Mouse (Mus musculus) urinary bladder, adult 18-20 months (tissue): ENCODE measurements around the gene Pigw.
"Not testable (repeated sequence)": the region's sequence is repeated elsewhere in the genome, so short reads cannot be mapped to it uniquely, and the experiment has no call there.

ENCODE experiments used
- DNase-seq, 2 experiments: peaks; one replicate each; pipeline ENCODE4 v3.0.0; 2022; ENCODE audit warnings: low spot score in 2 of 2, mixed read lengths in 2 of 2

Gene Pigw

DNA sequence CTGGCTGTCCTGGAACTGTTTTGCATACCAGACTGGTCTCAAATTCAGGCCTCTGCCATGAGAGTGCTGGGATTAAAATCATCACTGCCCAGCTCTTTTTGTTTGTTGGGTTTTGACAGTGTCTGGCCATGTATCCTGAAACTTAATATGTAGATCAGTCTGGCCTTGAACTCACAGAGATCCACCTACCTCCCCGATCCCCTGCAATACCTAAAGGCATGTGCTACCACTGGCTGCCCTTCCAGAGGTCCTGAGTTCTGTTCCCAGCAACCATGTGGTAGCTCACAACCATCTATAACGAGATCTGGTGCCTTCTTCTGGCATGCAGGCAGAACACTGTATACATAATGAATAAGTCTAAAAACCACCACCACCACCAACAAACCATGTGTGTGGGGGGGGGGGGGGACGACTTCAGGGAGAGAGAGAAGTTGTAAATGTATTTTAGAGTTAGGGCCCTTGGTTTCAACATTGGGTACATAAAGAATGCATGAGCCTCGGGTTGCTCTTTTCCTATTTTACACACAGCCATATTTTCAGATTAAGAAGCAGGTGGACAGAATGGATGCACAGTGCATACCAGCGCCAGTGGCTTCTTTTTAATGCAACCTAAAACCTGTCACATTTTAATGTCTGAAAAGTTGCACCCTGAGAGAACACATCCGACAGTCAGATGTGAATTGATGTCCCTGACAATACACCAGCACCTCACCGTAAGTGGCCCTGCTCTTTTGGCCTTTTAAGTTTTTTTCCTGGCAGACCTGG is 896 bp downstream of the Pigw start:
- DNase-seq: no peak

GRCm38 (mm10) chr11:84876020-84876419 is 4.1 kb downstream of the Pigw start:
- DNase-seq: not testable (repeated sequence)

GRCm38 (mm10) chr11:84873042-84873833 is 6.8 kb downstream of the Pigw start:
- no peak for DNase-seq

DNA sequence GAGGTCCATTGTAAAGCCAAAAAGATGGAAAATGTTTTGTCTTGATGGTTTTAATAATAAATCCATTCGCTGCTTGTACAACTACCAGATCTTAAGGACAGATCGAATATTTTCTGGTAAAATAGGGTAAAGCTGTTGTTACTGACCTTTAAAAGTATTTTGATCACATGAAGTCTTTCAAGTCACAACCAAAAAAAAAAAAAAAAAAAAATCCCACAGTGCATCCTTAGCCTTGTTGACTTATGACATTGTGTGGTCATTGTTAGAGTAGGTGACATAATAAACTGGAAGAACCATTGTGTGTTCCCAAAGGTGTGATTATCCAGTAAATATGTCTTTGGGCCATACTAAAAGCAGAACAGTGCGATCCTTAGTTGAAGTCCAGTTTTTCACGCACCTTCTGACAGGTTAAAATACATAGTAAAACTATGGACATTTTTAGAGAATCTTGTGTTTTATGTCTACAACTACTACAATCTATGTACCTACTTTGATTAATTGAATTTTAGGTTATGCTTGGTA is 8.5 kb downstream of the Pigw start:
- no peak for DNase-seq

DNA sequence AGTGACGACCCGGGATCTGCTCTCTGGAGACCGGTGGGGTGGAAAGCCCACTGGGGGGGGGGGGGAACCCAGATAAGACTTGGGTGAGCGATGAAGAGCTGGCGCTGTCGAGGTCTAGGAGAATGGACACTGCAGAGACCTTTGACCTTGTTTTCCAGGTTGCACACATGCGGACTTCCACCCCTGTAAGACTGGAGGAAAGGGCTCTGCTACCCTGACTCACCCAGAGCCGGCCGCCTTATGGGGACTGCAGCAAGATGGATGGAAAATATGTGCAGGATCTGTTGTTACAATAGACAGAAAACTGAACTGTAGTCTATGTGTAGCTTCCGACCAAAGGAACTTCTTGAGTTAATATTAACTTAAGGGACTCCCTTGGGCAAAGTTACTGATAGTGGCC is 9.0 kb downstream of the Pigw start:
- no peak for DNase-seq

DNA sequence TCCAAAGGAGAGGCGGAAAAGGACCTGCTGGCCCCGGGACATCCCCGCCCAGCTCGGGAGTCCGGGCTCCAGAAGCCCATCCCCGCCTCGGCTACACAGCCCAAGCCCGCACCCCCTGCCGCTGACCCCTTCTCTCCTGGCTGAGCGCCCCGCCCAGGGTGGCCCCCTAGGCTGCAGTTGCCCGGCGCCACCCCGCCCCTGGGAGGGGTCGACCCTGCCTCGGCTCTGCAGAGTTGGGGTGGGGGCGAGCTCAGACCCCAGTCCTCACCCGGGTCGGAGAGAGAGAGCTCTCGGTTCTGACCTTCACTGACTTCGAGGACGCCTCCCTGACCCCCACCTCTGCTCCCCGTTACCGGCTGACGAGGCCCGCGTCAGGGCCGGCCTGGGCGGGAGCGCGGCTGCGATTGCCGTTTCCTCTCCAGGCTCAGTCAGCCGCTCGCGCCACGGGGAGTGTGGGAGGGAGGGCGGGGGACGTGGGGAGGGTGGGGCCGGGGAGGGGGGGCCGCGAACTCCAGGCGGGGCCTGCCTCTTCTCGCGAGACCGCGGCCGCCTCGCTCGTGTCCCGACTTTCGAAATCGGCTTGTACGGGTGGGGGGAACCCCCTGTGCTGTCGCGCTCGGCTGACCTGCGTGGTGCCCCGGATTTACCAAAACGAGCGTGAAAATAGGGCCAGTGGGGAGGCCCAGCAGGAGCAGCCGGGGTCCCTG is 9.6 kb downstream of the Pigw start, which contains the start of gene Ggnbp2:
Gene Ggnbp2, minus strand, starts transcription at position 481 of the 707 bp plus-strand sequence.
- peak; percentile 87 to 90 for DNase-seq

- DNase-seq: peak; percentile 87 to 90
These were observed 10.4 kb downstream of the Pigw start for GRCm38 (mm10) chr11:84869537-84870232.

DNA sequence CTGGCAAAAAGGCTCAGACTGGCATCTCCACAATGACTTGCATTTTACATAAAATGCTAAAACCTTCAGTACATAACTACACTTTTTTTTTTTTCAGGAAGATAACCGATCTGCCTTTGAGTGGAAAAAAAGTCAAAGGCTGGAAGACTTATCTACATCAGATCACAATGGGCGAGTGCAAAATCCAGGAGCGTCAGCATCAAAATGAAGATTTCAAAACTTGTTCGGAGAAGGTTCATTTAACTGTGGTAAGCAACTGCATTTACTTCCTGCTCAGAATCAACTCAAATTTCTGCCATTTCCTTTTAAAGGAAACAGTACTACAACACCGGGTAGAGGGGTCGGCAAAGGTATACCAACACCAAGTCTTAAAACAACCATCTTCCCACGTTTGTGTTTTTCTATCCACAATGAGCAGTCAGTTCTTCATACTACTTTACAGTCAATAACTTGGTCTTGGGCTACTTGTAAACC is 11.3 kb downstream of the Pigw start:
- DNase-seq: no peak

DNA sequence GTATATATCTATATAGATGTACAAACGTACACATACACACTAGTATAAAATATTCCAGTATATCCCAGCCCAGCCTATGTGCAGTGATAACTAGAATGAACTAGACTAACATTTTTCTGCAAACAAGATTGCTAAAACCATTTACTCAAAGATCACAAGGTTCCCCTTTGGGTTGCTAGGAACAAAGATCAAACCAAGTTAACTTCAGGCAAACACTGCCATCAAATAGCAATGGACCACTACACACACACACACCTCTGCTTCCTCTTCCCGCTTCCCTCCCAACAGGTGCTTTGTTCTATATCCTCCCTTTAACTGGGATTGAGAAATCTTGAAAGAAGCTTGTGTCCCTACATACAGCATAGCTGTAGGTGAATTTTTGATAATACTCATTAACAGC is 12.5 kb downstream of the Pigw start:
- no peak for DNase-seq

- DNase-seq: no peak
These were observed 14.8 kb downstream of the Pigw start for GRCm38 (mm10) chr11:84865268-84865667.

DNA sequence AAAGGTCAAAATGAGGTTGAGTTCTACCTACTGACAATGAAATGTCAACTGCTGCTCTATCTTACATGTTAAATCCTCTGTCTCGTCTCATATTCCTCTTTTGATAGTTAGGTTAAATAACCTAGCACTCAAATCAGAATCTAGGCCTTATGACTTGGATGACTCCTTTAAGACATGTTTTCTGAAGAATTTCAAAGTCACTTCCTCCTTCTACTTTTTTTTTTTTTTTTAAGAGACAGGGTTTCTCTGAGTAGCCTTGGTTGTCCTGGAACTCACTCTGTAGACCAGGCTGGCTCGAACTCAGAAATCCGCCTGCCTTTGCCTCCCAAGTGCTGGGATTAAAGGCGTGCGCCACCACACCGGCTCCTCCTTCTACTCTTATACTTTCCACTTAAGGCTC is 24.8 kb downstream of the Pigw start:
- DNase-seq: no peak

- peak; percentile 60 to 66 for DNase-seq
These were observed 32.5 kb downstream of the Pigw start for GRCm38 (mm10) chr11:84847475-84848090.

- DNase-seq: no peak
These were observed 33.2 kb downstream of the Pigw start for GRCm38 (mm10) chr11:84846741-84847474.

GRCm38 (mm10) chr11:84839330-84839729 is 40.8 kb downstream of the Pigw start:
- DNase-seq: no peak

GRCm38 (mm10) chr11:84829495-84829894 is 50.6 kb downstream of the Pigw start:
- DNase-seq: not testable (repeated sequence)

DNA sequence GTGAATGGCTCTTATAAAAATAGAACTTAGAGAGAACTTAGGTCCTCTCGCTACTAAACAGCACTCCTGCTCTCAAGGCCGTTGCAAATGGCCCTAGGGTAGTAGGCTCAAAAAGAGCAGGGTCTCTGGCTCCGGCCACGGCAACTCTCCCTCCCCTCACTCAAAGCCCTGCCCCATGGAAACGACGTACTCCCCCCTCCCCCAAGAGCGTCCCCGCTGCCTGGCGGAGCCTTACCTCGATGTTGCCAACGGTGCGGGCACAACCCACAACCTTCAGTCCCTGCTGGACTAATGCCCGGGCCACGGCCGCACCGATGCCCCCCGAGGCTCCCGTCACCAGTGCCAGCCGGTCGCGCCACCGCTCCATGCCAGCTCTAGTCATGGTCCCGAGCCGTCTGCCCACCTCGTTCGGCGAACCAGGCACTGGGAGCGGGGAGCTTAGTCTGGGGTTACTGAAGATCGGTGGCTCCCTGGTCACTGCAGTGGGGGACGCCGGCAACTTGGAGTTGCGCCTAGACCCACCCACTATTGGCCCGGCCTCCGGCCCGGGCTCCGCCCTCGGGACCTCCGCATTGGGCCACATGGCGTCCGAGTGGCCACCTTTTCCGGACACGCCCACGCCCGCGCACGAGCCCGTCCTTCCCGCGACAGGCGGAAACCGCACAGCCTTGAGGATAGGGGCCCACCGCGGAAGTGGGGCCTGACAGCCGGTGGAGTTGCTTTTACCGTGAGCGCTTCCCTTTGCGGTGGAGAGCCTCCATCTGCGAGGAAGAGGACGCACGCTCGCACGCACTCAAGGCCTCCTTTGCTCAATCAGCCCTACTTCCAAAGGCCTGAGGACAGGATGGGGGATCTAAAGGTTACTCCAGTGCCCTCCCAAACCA is 51.3 kb downstream of the Pigw start, which contains the start of gene Dhrs11:
Gene Dhrs11, minus strand, starts transcription at position 479 of the 884 bp plus-strand sequence.
- DNase-seq: peak; percentile 91 to 92

DNA sequence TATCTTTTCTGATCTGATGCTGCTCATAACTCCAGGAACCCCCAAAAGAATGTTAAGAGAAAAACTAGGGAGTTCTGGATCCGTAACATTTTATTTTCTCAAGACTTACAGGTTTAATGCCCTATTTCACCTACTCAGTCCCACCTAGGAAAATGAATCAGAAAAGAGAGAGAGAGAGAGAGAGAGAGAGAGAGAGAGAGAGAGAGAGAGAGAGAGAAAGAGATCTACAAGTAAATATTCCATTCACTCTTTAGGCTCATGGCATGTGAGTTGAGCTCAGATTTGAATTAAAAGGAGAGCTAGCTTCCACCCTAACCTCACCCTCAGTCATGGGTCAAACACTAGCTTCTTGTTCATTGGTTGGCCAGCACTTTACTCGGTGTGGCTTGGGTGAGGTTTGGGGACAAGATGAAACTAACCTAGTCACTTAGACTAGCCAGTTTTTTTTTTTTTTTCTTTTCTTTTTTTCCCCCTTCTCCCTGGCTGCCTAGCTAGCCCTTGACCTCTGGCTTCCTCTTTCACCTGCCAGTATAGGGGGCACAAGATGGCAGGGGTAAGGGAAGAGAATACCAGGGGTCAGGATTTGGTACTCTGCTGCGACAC is 52.1 kb downstream of the Pigw start:
- no peak for DNase-seq

- DNase-seq: no peak
These were observed 52.6 kb downstream of the Pigw start for GRCm38 (mm10) chr11:84827492-84827891.
